Mouse (Mus musculus) MEL (cell line): ENCODE results near the gene Acpp. TPM values are rescaled to one million over a fixed set of nuclear protein-coding genes. Genes with fewer than 3 reads are reported as not detected.

Experiments
- DNase-seq: peaks from one replicate; pipeline ENCODE4 v3.0.0; 2011; ENCODE audit warnings: low read depth, low spot score
- H3K27ac ChIP-seq: 2 replicates; pipeline ENCODE4 v1.5.1; 2012; ENCODE audit warnings: low read depth, mild to moderate bottlenecking, control low read depth, low read length, moderate library complexity; ENCODE audit not compliant: control insufficient read depth
- H3K27me3 ChIP-seq, 2 experiments: fragments of 150-350 bp in 1 of 2; sonication (generic) in 1 of 2; 2 replicates each; pipeline ENCODE4 v1.6.1; 2012; ENCODE audit warnings: low read length in 2 of 2, mild to moderate bottlenecking in 2 of 2, improper control_type of control experiment in 1 of 2, moderate library complexity in 1 of 2; ENCODE audit not compliant: insufficient read depth in 2 of 2, control insufficient read depth in 1 of 2
- H3K36me3 ChIP-seq, 2 experiments: 2 replicates each; pipeline ENCODE4 v1.6.1; 2012 to 2014; ENCODE audit warnings: low read length in 2 of 2, improper control_type of control experiment in 1 of 2, inconsistent platforms in 1 of 2, mild to moderate bottlenecking in 1 of 2; ENCODE audit not compliant: insufficient read depth in 2 of 2, control insufficient read depth in 1 of 2
- H3K4me1 ChIP-seq, 2 experiments: fragments of 150-350 bp in 1 of 2; sonication (generic) in 1 of 2; 2 replicates each; pipeline ENCODE4 v1.6.1; 2012; ENCODE audit warnings: low read length in 2 of 2, improper control_type of control experiment in 1 of 2, mild to moderate bottlenecking in 1 of 2; ENCODE audit not compliant: insufficient read depth in 2 of 2, control insufficient read depth in 1 of 2
- H3K4me3 ChIP-seq, 2 experiments: fragments of 150-350 bp in 1 of 2; sonication (generic) in 1 of 2; 2 replicates each; pipeline ENCODE4 v1.5.1; 2012; ENCODE audit warnings: low read depth in 2 of 2, low read length in 2 of 2, mild to moderate bottlenecking in 2 of 2, moderate library complexity in 2 of 2, control low read depth in 1 of 2, improper control_type of control experiment in 1 of 2; ENCODE audit not compliant: control insufficient read depth in 1 of 2, insufficient read depth in 1 of 2
- H3K79me2 ChIP-seq: 2 replicates; pipeline ENCODE4 v1.6.1; 2012; ENCODE audit warnings: mild to moderate bottlenecking, low read length, moderate library complexity; ENCODE audit not compliant: control insufficient read depth, poor library complexity, insufficient read depth
- H3K9ac ChIP-seq: 2 replicates; pipeline ENCODE4 v1.6.1; 2012; ENCODE audit warnings: low read depth, mild to moderate bottlenecking, control low read depth, low read length, moderate library complexity; ENCODE audit not compliant: control insufficient read depth, poor library complexity, severe bottlenecking
- H3K9me3 ChIP-seq: fragments of 150-350 bp; sonication (generic); replicated peaks from 2 replicates; pipeline ENCODE4 v1.6.1; 2012; ENCODE audit warnings: mild to moderate bottlenecking, low read length, improper control_type of control experiment, moderate library complexity; ENCODE audit not compliant: insufficient read depth
- BHLHE40 ChIP-seq: IDR thresholded peaks from 2 replicates; pipeline ENCODE4 v1.6.1; 2012; ENCODE audit warnings: low read depth, mild to moderate bottlenecking, inconsistent platforms, low read length, improper control_type of control experiment, borderline replicate concordance
- CHD1 ChIP-seq: IDR thresholded peaks from 2 replicates; pipeline ENCODE4 v1.6.1; 2012; ENCODE audit warnings: low read depth, mild to moderate bottlenecking, inconsistent platforms, low read length, improper control_type of control experiment
- CHD2 ChIP-seq: IDR thresholded peaks from 2 replicates; pipeline ENCODE4 v1.6.1; 2011; ENCODE audit warnings: low read length, improper control_type of control experiment
- CTCF ChIP-seq, 3 experiments: IDR thresholded peaks in 2 of 3; conservative IDR thresholded peaks in 1 of 3; 2 replicates each; pipeline ENCODE4 v1.5.1; 2011 to 2012; ENCODE audit warnings: low read length in 3 of 3, low read depth in 2 of 3, mild to moderate bottlenecking in 2 of 3, improper control_type of control experiment in 1 of 3, inconsistent platforms in 1 of 3, mixed read lengths in 1 of 3, moderate library complexity in 1 of 3; ENCODE audit not compliant: control insufficient read depth in 1 of 3, insufficient read depth in 1 of 3, poor library complexity in 1 of 3, severe bottlenecking in 1 of 3
- E2F4 ChIP-seq: IDR thresholded peaks from 2 replicates; pipeline ENCODE4 v1.6.1; 2011; ENCODE audit warnings: low read depth, low read length, improper control_type of control experiment, borderline replicate concordance
- ELF1 ChIP-seq: IDR thresholded peaks from 2 replicates; pipeline ENCODE4 v1.6.1; 2014; ENCODE audit warnings: low read depth, mild to moderate bottlenecking, inconsistent platforms, low read length, improper control_type of control experiment, moderate library complexity
- EP300 ChIP-seq, 2 experiments: IDR thresholded peaks; 2 replicates each; pipeline ENCODE4 v1.6.1; 2011; ENCODE audit warnings: improper control_type of control experiment in 2 of 2, low read length in 2 of 2, low read depth in 1 of 2, mild to moderate bottlenecking in 1 of 2
- ETS1 ChIP-seq: IDR thresholded peaks from 2 replicates; pipeline ENCODE4 v1.6.1; 2012; ENCODE audit warnings: low read depth, mild to moderate bottlenecking, inconsistent platforms, low read length, improper control_type of control experiment, moderate library complexity
- GABPA ChIP-seq: IDR thresholded peaks from 2 replicates; pipeline ENCODE4 v1.6.1; 2012; ENCODE audit warnings: low read depth, mild to moderate bottlenecking, inconsistent platforms, low read length, improper control_type of control experiment, moderate library complexity
- GATA1 ChIP-seq: IDR thresholded peaks from 2 replicates; pipeline ENCODE4 v1.6.1; 2011; ENCODE audit warnings: low read depth, low read length, improper control_type of control experiment
- HCFC1 ChIP-seq: IDR thresholded peaks from 2 replicates; pipeline ENCODE4 v1.6.1; 2012; ENCODE audit warnings: low read depth, mild to moderate bottlenecking, inconsistent platforms, low read length, improper control_type of control experiment, moderate library complexity
- JUND ChIP-seq: IDR thresholded peaks from 2 replicates; pipeline ENCODE4 v1.6.1; 2011; ENCODE audit warnings: low read depth, mild to moderate bottlenecking, improper control_type of control experiment, low read length
- KAT2A ChIP-seq: conservative IDR thresholded peaks from 2 replicates; pipeline ENCODE4 v1.6.1; 2012; ENCODE audit warnings: low read depth, low read length, improper control_type of control experiment, inconsistent platforms
- MAX ChIP-seq: IDR thresholded peaks from 2 replicates; pipeline ENCODE4 v1.6.1; 2011; ENCODE audit warnings: low read length, improper control_type of control experiment
- MAZ ChIP-seq: IDR thresholded peaks from 2 replicates; pipeline ENCODE4 v1.6.1; 2012; ENCODE audit warnings: low read depth, mild to moderate bottlenecking, inconsistent platforms, low read length, improper control_type of control experiment
- MEF2A ChIP-seq: IDR thresholded peaks from 2 replicates; pipeline ENCODE4 v1.6.1; 2014; ENCODE audit warnings: low read depth, mild to moderate bottlenecking, inconsistent platforms, low read length, improper control_type of control experiment; ENCODE audit not compliant: poor library complexity, insufficient replicate concordance, severe bottlenecking; ENCODE audit errors: extremely low read depth
- MXI1 ChIP-seq: IDR thresholded peaks from 2 replicates; pipeline ENCODE4 v1.6.1; 2011; ENCODE audit warnings: mild to moderate bottlenecking, low read depth, low read length, improper control_type of control experiment
- NELFE ChIP-seq: IDR thresholded peaks from 2 replicates; pipeline ENCODE4 v1.6.1; 2011; ENCODE audit warnings: low read depth, low read length, improper control_type of control experiment
- NRF1 ChIP-seq: IDR thresholded peaks from 2 replicates; pipeline ENCODE4 v1.6.1; 2014; ENCODE audit warnings: low read depth, mild to moderate bottlenecking, inconsistent platforms, low read length, improper control_type of control experiment, moderate library complexity; ENCODE audit not compliant: poor library complexity, insufficient read depth, severe bottlenecking
- POLR2A ChIP-seq, 2 experiments: IDR thresholded peaks; 2 replicates each; pipeline ENCODE4 v1.6.1; 2011 to 2012; ENCODE audit warnings: low read length in 2 of 2, mild to moderate bottlenecking in 2 of 2, control low read depth in 1 of 2, improper control_type of control experiment in 1 of 2, low read depth in 1 of 2, moderate library complexity in 1 of 2; ENCODE audit not compliant: control insufficient read depth in 1 of 2, insufficient read depth in 1 of 2, poor library complexity in 1 of 2
- RAD21 ChIP-seq: IDR thresholded peaks from 2 replicates; pipeline ENCODE4 v1.6.1; 2011; ENCODE audit warnings: mild to moderate bottlenecking, low read depth, low read length, improper control_type of control experiment
- RCOR1 ChIP-seq: IDR thresholded peaks from 2 replicates; pipeline ENCODE4 v1.6.1; 2012; ENCODE audit warnings: low read depth, mild to moderate bottlenecking, inconsistent platforms, low read length, improper control_type of control experiment
- SIN3A ChIP-seq: IDR thresholded peaks from 2 replicates; pipeline ENCODE4 v1.6.1; 2012; ENCODE audit warnings: low read length, improper control_type of control experiment, inconsistent platforms
- SMC3 ChIP-seq: IDR thresholded peaks from 2 replicates; pipeline ENCODE4 v1.6.1; 2011; ENCODE audit warnings: low read depth, low read length, improper control_type of control experiment
- TAL1 ChIP-seq: IDR thresholded peaks from 2 replicates; pipeline ENCODE4 v1.6.1; 2012; ENCODE audit warnings: mild to moderate bottlenecking, inconsistent platforms, low read length, moderate library complexity, mixed read lengths
- TBP ChIP-seq: IDR thresholded peaks from 2 replicates; pipeline ENCODE4 v1.8.0; 2011; ENCODE audit warnings: low read depth, low read length, improper control_type of control experiment
- UBTF ChIP-seq: IDR thresholded peaks from 2 replicates; pipeline ENCODE4 v1.6.1; 2012; ENCODE audit warnings: low read depth, mild to moderate bottlenecking, inconsistent platforms, low read length, improper control_type of control experiment, moderate library complexity, borderline replicate concordance; ENCODE audit not compliant: insufficient read depth
- USF1 ChIP-seq: IDR thresholded peaks from 2 replicates; pipeline ENCODE4 v1.6.1; 2014; ENCODE audit warnings: low read depth, mild to moderate bottlenecking, inconsistent platforms, low read length, improper control_type of control experiment, moderate library complexity
- USF2 ChIP-seq, 2 experiments: IDR thresholded peaks; 2 replicates each; pipeline ENCODE4 v1.6.1; 2011 to 2012; ENCODE audit warnings: improper control_type of control experiment in 2 of 2, low read length in 2 of 2, borderline replicate concordance in 1 of 2, inconsistent platforms in 1 of 2, low read depth in 1 of 2, mild to moderate bottlenecking in 1 of 2; ENCODE audit not compliant: insufficient read depth in 1 of 2
- ZC3H11A ChIP-seq: IDR thresholded peaks from 2 replicates; pipeline ENCODE4 v1.6.1; 2012; ENCODE audit warnings: low read depth, mild to moderate bottlenecking, inconsistent platforms, low read length, improper control_type of control experiment
- ZKSCAN1 ChIP-seq: IDR thresholded peaks from 2 replicates; pipeline ENCODE4 v1.6.1; 2012; ENCODE audit warnings: low read depth, mild to moderate bottlenecking, inconsistent platforms, low read length, improper control_type of control experiment, moderate library complexity
- ZMIZ1 ChIP-seq: IDR thresholded peaks from 2 replicates; pipeline ENCODE4 v1.6.1; 2012; ENCODE audit warnings: low read depth, mild to moderate bottlenecking, inconsistent platforms, low read length, improper control_type of control experiment, moderate library complexity
- ZNF384 ChIP-seq: IDR thresholded peaks from 2 replicates; pipeline ENCODE4 v1.6.1; 2012; ENCODE audit warnings: low read depth, mild to moderate bottlenecking, inconsistent platforms, low read length, improper control_type of control experiment
- polyA plus RNA-seq, 2 experiments: library from polyadenylated mRNA; stranded (reverse) in 1 of 2; unstranded in 1 of 2; fragments of >175 nt in 1 of 2; fragments of >200 nt in 1 of 2; gene quantifications; 2 replicates each; pipeline versions ENCODE4 v1.2.1 to v1.2.4; 2012; ENCODE audit warnings: low replicate concordance in 2 of 2, low read depth in 1 of 2; ENCODE audit not compliant: insufficient read length in 2 of 2, insufficient read depth in 1 of 2, missing spikeins in 1 of 2
- total RNA-seq: library from RNA; depleted of rRNA; stranded (reverse); fragments of 300-350 nt; gene quantifications from 2 replicates; pipeline ENCODE4 v1.2.3, GENCODE M21; 2012

The Acpp gene
- total and polyA plus RNA-seq, 3 experiments, result 0.03 TPM; not detected in 2

GRCm38 (mm10) chr9:104306734-104307133 is 30.8 kb downstream of the Acpp start (continued):
- peak; percentile 66 for TF ChIP-seq GATA1

- H3K36me3 ChIP-seq, result no peaks in the 10 kb centered on the region
- H3K27ac ChIP-seq, result peak overlapping the region; percentile 9; the same call in 1 of the 2 replicates
- H3K27me3 ChIP-seq, result no peaks in the 10 kb centered on the region
- H3K4me1 ChIP-seq, result peaks cover 3 to 5% of the 10 kb centered on the region in 2 experiments; a peak in 3 of 4 replicates
- peak overlapping the region; percentile 12 to 50; a peak in 3 of 4 replicates for H3K4me3 ChIP-seq
- peak; percentile 86 for DNase-seq
- H3K9me3 ChIP-seq, result no peaks in the 10 kb centered on the region
- H3K9ac ChIP-seq, result no peak overlapping the region
- H3K79me2 ChIP-seq, result no peaks in the 10 kb centered on the region
- TF ChIP-seq TBP (peak; percentile 82), NELFE (peak; percentile 54), EP300 (IDR thresholded peaks at IDR 0.05; ENCODE audit: low read depth in 1 of 2, low read length in 2 of 2) (no peak), TAL1 (no peak), CTCF (IDR thresholded peaks at IDR 0.05 in 2 of 3, conservative IDR thresholded peaks at IDR 0.05 in 1 of 3; ENCODE audit: control insufficient read depth in 1 of 3, insufficient read depth in 1 of 3, low read depth in 2 of 3, low read length in 3 of 3, poor library complexity in 1 of 3, severe bottlenecking in 1 of 3) (no peak), BHLHE40 (no peak), CHD2 (peak; percentile 12; the same call in 1 of the 2 replicates), NRF1 (no peak), RAD21 (no peak), ZNF384 (no peak), POLR2A (IDR thresholded peaks at IDR 0.05; ENCODE audit: control insufficient read depth in 1 of 2, insufficient read depth in 1 of 2, low read depth in 1 of 2, low read length in 2 of 2, poor library complexity in 1 of 2) (peak in 1 of 2 experiments; percentile 54; a peak in 1 of 4 replicates), MAX (peak; percentile 44; the same call in 1 of the 2 replicates), KAT2A (peak; percentile 21; the same call in 1 of the 2 replicates), ZC3H11A (no peak), USF2 (IDR thresholded peaks at IDR 0.05; ENCODE audit: borderline replicate concordance in 1 of 2, insufficient read depth in 1 of 2, low read depth in 1 of 2, low read length in 2 of 2) (no peak), CHD1 (no peak), ETS1 (0 out of 2 replicates have a peak, but pooled peaks have one; percentile 5), HCFC1 (no peak), GABPA (no peak), USF1 (no peak), SMC3 (0 out of 2 replicates have a peak, but pooled peaks have one; percentile 4), ELF1 (no peak), ZMIZ1 (peak; percentile 61; the same call in 1 of the 2 replicates), JUND (no peak), ZKSCAN1 (no peak), SIN3A (peak; percentile 49), MAZ (0 out of 2 replicates have a peak, but pooled peaks have one; percentile 32), MXI1 (peak; percentile 62; the same call in 1 of the 2 replicates), E2F4 (no peak), UBTF (no peak), MEF2A (no peak), RCOR1 (no peak)
Measured at GRCm38 (mm10) chr9:104305333-104306111, 32.0 kb downstream of the Acpp start.
